9 mouse cellular contexts compared by ENCODE assay signal in genomic region chr5:113942580-113942979, GRCm38 (mm10). TPM values are rescaled to one million over a fixed set of nuclear protein-coding genes. Genes with fewer than 3 reads are reported as not detected.
DNase-seq lines count a peak whose midpoint lies in the region; ATAC-seq and TF ChIP-seq lines count a peak whose summit lies in the region.
"Had no signal": no experiment of that assay in that cellular context is flagged by ENCODE, and none has a peak within 500 bp of the region (broad histone marks: within the 10 kb centered on the region; RNA-seq: fewer than 3 reads in every experiment).

No protein-coding gene starts in this region.

- no peak for TF ChIP-seq POLR2A in heart, adult 2 months (IDR thresholded peaks at IDR 0.05; ENCODE audit: insufficient read depth, low read depth, low read length)

- H3K9me3 ChIP-seq in liver, embryonic 13.5 days (replicated peaks): no peaks in the 10 kb centered on the region

- intact Hi-C loops in heart, adult 2 months (cut with DNase I): no loop called here

- H3K36me3 ChIP-seq in heart, adult 2 months (ENCODE audit: control insufficient read depth, insufficient read depth, low read length): no peaks in the 10 kb centered on the region
- H3K36me3 ChIP-seq in liver, embryonic 13.5 days: peaks cover 89% of the 10 kb centered on the region

- TF ChIP-seq EP300 in heart, adult 2 months (IDR thresholded peaks at IDR 0.05; ENCODE audit: insufficient read depth, low read depth, low read length): no peak

- H3K4me2 ChIP-seq in liver, embryonic 13.5 days: no peak overlapping the region

- H3K4me3 ChIP-seq in heart, adult 2 months: no peak overlapping the region
- no peak overlapping the region for H3K4me3 ChIP-seq in liver, embryonic 13.5 days (replicated peaks)

- no peaks in the 10 kb centered on the region; the same call in 1 of the 2 replicates for H3K4me1 ChIP-seq in heart, adult 2 months (ENCODE audit: control insufficient read depth, insufficient read depth, low read length)
- peaks cover 30% of the 10 kb centered on the region for H3K4me1 ChIP-seq in liver, embryonic 13.5 days (replicated peaks)

- no peak overlapping the region for H3K27ac ChIP-seq in heart, adult 2 months
- H3K27ac ChIP-seq in liver, embryonic 13.5 days: no peak overlapping the region

- H3K27me3 ChIP-seq in heart, adult 2 months (ENCODE audit: control insufficient read depth, insufficient read depth, low read length): no peaks in the 10 kb centered on the region
- H3K27me3 ChIP-seq in liver, embryonic 13.5 days: no peaks in the 10 kb centered on the region

- 74% methylated on average over 12 of the region's 12 CpGs for WGBS in heart, adult 2 months
- 78% methylated on average over 12 of the region's 12 CpGs for WGBS in liver, embryonic 13.5 days (ENCODE audit: insufficient replicate concordance)

- peak; percentile 63 for TF ChIP-seq CTCF in heart, adult 2 months (IDR thresholded peaks at IDR 0.05)

- no peak for DNase-seq in heart, adult 2 months
- DNase-seq in heart, adult 18-20 months: no peak
- DNase-seq in thymus, postnatal 0 days (ENCODE audit: low spot score): peak; percentile 15
- DNase-seq in thymus, adult 18-20 months: no peak
- no peak for DNase-seq in liver, embryonic 13.5 days
- DNase-seq in urinary bladder, postnatal 36 days (ENCODE audit: low spot score in 2 of 2): no peak
- DNase-seq in ovary, postnatal 10 days (ENCODE audit: low spot score): no peak
- DNase-seq in right cerebral cortex, adult 18-20 months: no peak
- DNase-seq: kidney, postnatal 14 days had no signal

- H3K9ac ChIP-seq in heart, adult 2 months (ENCODE audit: low read depth, low read length): no peak overlapping the region
- H3K9ac ChIP-seq in liver, embryonic 13.5 days: no peak overlapping the region

- 0 out of 2 replicates have a peak, but pooled peaks have one; percentile 7 for ATAC-seq in liver, embryonic 13.5 days (ENCODE audit: low read depth)

- no peaks in the 10 kb centered on the region; the same call in 1 of the 2 replicates for H3K79me2 ChIP-seq in heart, adult 2 months (replicated peaks; ENCODE audit: control insufficient read depth, insufficient read depth, low read length)

RNA-seq across cellular contexts. Expression of gene Coro1c, which starts 34.0 kb away (rescaled TPM):
- 10 to 100 TPM; 24.6 to 30.1 TPM for total RNA-seq in heart, adult 2 months (2021)
- polyA plus RNA-seq in heart, adult 2 months (2012; rRNA removed): 24.1 and 27.9 TPM in 2 replicates
- total RNA-seq in heart, adult 18-20 months (2021): 10 to 100 TPM; 30.3 to 33.1 TPM
- 71.3 and 75.3 TPM in 2 replicates for polyA plus RNA-seq in thymus, postnatal 0 days (2015; fragmentation: Nextera tagmentation; extraction: Ambion mirVana)
- 48.0 and 60.3 TPM in 2 replicates for polyA plus RNA-seq in liver, embryonic 13.5 days (2015; fragmentation: Nextera tagmentation; extraction: Ambion mirVana)

RNA-seq across cellular contexts. Expression of gene Ssh1, which starts 51.1 kb away (rescaled TPM):
- total RNA-seq in heart, adult 2 months (2021): 10 to 100 TPM; 13.4 to 15.2 TPM
- polyA plus RNA-seq in heart, adult 2 months (2012; rRNA removed): 7.4 and 9.8 TPM in 2 replicates
- 10 to 100 TPM; 13.5 to 13.6 TPM for total RNA-seq in heart, adult 18-20 months (2021)
- 4.2 and 4.4 TPM in 2 replicates for polyA plus RNA-seq in thymus, postnatal 0 days (2015; fragmentation: Nextera tagmentation; extraction: Ambion mirVana)
- 5.4 and 6.0 TPM in 2 replicates for polyA plus RNA-seq in liver, embryonic 13.5 days (2015; fragmentation: Nextera tagmentation; extraction: Ambion mirVana)
